Mouse (Mus musculus) ES-Bruce4 (cell line): ENCODE data around the gene Fam184a. TPM values are rescaled to one million over a fixed set of nuclear protein-coding genes. Genes with fewer than 3 reads are reported as not detected.

Experiments
- H3K27ac ChIP-seq: 2 replicates; pipeline ENCODE4 v1.5.1; 2012; ENCODE audit warnings: low read length, inconsistent platforms; ENCODE audit not compliant: insufficient read depth
- H3K27me3 ChIP-seq: 2 replicates; pipeline ENCODE4 v1.6.1; 2012; ENCODE audit warnings: mild to moderate bottlenecking, low read length, inconsistent platforms; ENCODE audit not compliant: control insufficient read depth, poor library complexity, insufficient read depth, severe bottlenecking
- H3K36me3 ChIP-seq: 2 replicates; pipeline ENCODE4 v1.6.1; 2012; ENCODE audit warnings: inconsistent platforms, mild to moderate bottlenecking, low read length, moderate library complexity; ENCODE audit not compliant: control insufficient read depth, poor library complexity, insufficient read depth, severe bottlenecking
- H3K4me1 ChIP-seq: one replicate; pipeline ENCODE4 v1.8.1; 2011; ENCODE audit warnings: low read length; ENCODE audit not compliant: control insufficient read depth, insufficient read depth
- H3K4me3 ChIP-seq: 2 replicates; pipeline ENCODE4 v1.5.1; 2011; ENCODE audit warnings: low read depth, mild to moderate bottlenecking, low read length
- H3K9ac ChIP-seq: 2 replicates; pipeline ENCODE4 v1.6.1; 2012; ENCODE audit warnings: low read depth, mild to moderate bottlenecking, inconsistent platforms; ENCODE audit not compliant: poor library complexity, severe bottlenecking
- H3K9me3 ChIP-seq: replicated peaks from 2 replicates; pipeline ENCODE4 v1.6.1; 2012; ENCODE audit warnings: mild to moderate bottlenecking, low read length, inconsistent platforms; ENCODE audit not compliant: control insufficient read depth, poor library complexity, insufficient read depth, severe bottlenecking
- CTCF ChIP-seq: IDR thresholded peaks from one replicate; pipeline ENCODE4 v1.8.1; 2011; ENCODE audit warnings: low read depth, low read length
- EP300 ChIP-seq: IDR thresholded peaks from 2 replicates; pipeline ENCODE4 v1.6.1; 2011; ENCODE audit warnings: low read depth, low read length; ENCODE audit not compliant: insufficient read depth
- POLR2A ChIP-seq: IDR thresholded peaks from one replicate; pipeline ENCODE4 v1.8.1; 2011; ENCODE audit warnings: low read length; ENCODE audit not compliant: insufficient read depth
- polyA plus RNA-seq: library from polyadenylated mRNA; stranded (reverse); fragments of >200 nt; gene quantifications from 2 replicates; pipeline ENCODE4 v1.2.4, GENCODE M21; 2011; ENCODE audit warnings: low read depth; ENCODE audit not compliant: missing spikeins, insufficient read depth, insufficient read length

Fam184a gene
- polyA plus RNA-seq, 1 experiment: 6.2 TPM

DNA sequence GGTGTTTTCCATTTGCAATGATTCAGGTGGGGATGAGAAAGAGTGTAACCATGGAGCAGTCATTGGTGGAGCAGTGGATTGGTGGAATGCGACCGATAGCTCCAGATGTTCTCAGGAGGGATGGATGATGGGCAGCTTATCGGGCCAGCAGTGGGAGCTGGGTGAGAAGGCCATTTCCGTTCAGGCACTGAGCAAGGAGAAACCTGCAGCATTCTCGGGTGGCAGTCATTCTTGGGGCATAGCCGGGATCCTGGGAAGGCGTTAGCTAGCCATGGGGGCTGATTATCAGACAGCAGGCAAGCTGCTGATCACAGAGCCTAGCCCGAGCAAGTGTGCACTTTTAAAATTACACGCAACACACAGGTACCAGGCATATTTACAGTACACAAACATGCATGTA is 46.4 kb downstream of the Fam184a start:
- Histone ChIP-seq H3K27me3 (no peaks in the 10 kb centered on the region), H3K27ac (no peak overlapping the region), H3K36me3 (no peaks in the 10 kb centered on the region), H3K4me3 (no peak overlapping the region), H3K9me3 (no peaks in the 10 kb centered on the region; the same call in 1 of the 2 replicates), H3K4me1 (no peaks in the 10 kb centered on the region), H3K9ac (no peak overlapping the region)
- TF ChIP-seq CTCF (no peak), POLR2A (no peak), EP300 (no peak)

- TF ChIP-seq EP300: no peak
- TF ChIP-seq POLR2A: no peak
- no peak for TF ChIP-seq CTCF
- no peak overlapping the region for H3K27ac ChIP-seq
- H3K27me3 ChIP-seq: no peaks in the 10 kb centered on the region
- no peaks in the 10 kb centered on the region for H3K4me1 ChIP-seq
- no peaks in the 10 kb centered on the region; the same call in 1 of the 2 replicates for H3K9me3 ChIP-seq
- no peak overlapping the region for H3K9ac ChIP-seq
- H3K4me3 ChIP-seq: no peak overlapping the region
- H3K36me3 ChIP-seq: no peaks in the 10 kb centered on the region
Observed at GRCm38 (mm10) chr10:53698531-53698930, 52.4 kb downstream of the Fam184a start.

DNA sequence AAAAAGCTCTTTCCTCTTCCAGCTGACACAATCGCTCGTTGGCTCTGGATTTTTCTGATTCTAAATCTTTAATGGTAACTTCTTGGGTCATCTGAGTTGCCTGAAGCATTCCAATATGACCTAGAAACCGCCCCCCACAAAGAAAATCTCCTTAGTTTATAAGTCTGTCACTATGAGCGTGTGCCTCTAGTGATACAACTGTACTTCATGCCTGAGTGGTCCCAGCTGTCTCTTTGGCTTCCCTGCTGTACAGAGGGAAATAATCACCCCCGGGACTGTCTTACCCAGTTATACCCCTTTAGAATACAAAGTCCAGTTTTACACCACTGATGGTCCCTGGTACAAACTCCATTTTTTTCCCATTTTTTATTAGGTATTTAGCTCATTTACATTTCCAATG is 56.2 kb downstream of the Fam184a start:
- H3K9me3 ChIP-seq: no peaks in the 10 kb centered on the region
- TF ChIP-seq CTCF (no peak), EP300 (no peak), POLR2A (no peak)
- H3K4me1 ChIP-seq: no peaks in the 10 kb centered on the region
- no peaks in the 10 kb centered on the region for H3K27me3 ChIP-seq
- no peak overlapping the region for H3K4me3 ChIP-seq
- no peak overlapping the region for H3K9ac ChIP-seq
- no peaks in the 10 kb centered on the region for H3K36me3 ChIP-seq
- no peak overlapping the region for H3K27ac ChIP-seq

DNA sequence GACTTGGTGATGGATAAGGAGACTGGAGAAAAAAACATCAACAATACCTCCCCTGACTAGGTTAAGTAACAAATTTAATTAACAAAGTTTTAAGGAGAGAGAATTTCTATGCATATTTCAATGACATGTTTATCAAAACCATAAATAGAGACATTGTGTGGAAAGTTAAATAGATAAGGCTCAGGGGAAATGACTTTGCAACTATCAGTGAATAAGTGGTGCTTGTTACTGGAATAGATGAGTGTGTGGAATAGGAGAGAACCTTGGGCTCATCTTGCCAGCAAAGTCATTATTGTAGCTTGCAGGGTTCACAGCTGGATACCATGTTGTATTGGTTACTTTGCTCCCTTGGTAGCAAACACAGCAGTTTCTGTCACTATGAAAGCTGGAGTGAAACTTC is 59.7 kb downstream of the Fam184a start:
- H3K9me3 ChIP-seq: no peaks in the 10 kb centered on the region
- H3K4me1 ChIP-seq: no peaks in the 10 kb centered on the region
- no peak overlapping the region for H3K27ac ChIP-seq
- no peaks in the 10 kb centered on the region for H3K36me3 ChIP-seq
- no peaks in the 10 kb centered on the region for H3K27me3 ChIP-seq
- H3K4me3 ChIP-seq: no peak overlapping the region
- TF ChIP-seq CTCF: no peak
- TF ChIP-seq POLR2A: no peak
- TF ChIP-seq EP300: no peak
- no peak overlapping the region for H3K9ac ChIP-seq

DNA sequence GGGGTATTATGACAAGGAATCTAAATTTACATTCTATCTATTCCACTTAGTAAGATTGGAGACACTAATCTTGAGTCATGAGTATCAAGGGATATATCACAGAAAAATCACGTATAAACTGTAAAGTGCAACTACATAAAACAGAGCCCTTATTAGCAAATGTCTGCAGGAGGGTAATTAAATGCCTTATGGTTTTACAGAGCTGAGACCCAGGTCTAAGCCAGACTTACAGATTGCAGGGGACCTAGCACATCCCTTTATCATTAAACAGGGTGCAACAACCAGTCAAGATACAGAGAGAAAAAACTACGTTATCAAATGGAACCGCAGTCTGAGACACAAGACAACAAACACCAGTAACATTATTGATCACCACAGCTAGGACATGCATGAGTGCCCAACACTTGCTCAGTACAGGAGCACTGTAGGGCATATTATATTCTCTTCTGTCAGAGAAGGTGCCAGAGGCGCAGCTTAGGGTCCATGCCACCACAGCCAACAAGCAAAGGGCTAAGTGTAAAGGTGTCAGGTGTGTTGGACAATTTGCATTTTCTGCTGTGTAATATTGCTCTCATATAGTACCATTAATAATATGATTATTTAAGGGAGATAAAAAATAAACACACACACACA is 61.9 kb downstream of the Fam184a start:
- H3K9me3 ChIP-seq: no peaks in the 10 kb centered on the region
- no peak overlapping the region for H3K27ac ChIP-seq
- no peaks in the 10 kb centered on the region for H3K27me3 ChIP-seq
- no peaks in the 10 kb centered on the region for H3K4me1 ChIP-seq
- no peak overlapping the region for H3K9ac ChIP-seq
- TF ChIP-seq POLR2A (no peak), EP300 (no peak), CTCF (no peak)
- no peak overlapping the region for H3K4me3 ChIP-seq
- no peaks in the 10 kb centered on the region for H3K36me3 ChIP-seq

GRCm38 (mm10) chr10:53688533-53688932 is 62.4 kb downstream of the Fam184a start:
- Histone ChIP-seq H3K9ac (no peak overlapping the region), H3K4me1 (no peaks in the 10 kb centered on the region), H3K4me3 (no peak overlapping the region), H3K36me3 (no peaks in the 10 kb centered on the region), H3K27me3 (no peaks in the 10 kb centered on the region), H3K9me3 (no peaks in the 10 kb centered on the region), H3K27ac (no peak overlapping the region)
- TF ChIP-seq POLR2A: no peak
